Mouse (Mus musculus): ENCODE data around the gene Muc20.

- no peak for TF ChIP-seq GATA1 (IDR thresholded peaks at IDR 0.05; ENCODE audit: borderline replicate concordance, low read length)
- TF ChIP-seq FLI1 (IDR thresholded peaks at IDR 0.05; ENCODE audit: low read length) = no peak
Measured at GRCm38 (mm10) chr16:32733213-32733612, 64.0 kb downstream of the Muc20 start.

Measured in megakaryocyte, embryonic 14.5 days (primary cell).